Mouse (Mus musculus): Measurements from ENCODE around the gene Zcchc24. TPM values are rescaled to one million over a fixed set of nuclear protein-coding genes. Genes with fewer than 3 reads are reported as not detected.
A peak's percentile ranks its signal among the peaks of the same experiment; 100 is the strongest.

The Zcchc24 gene
- polyA plus RNA-seq, 1 experiment from 2014 or later, result 47.3 TPM

GRCm38 (mm10) chr14:25746371-25746770, 22.5 kb downstream of the Zcchc24 start:
- Histone ChIP-seq H3K27me3 (no peaks in the 10 kb centered on the region), H3K36me3 (peaks cover 43% of the 10 kb centered on the region), H3K27ac (no peak overlapping the region), H3K4me2 (replicated peaks) (no peak overlapping the region), H3K4me1 (peaks cover 46% of the 10 kb centered on the region), H3K9me3 (no peaks in the 10 kb centered on the region), H3K4me3 (no peak overlapping the region), H3K9ac (no peak overlapping the region)
- ATAC-seq (ENCODE audit: insufficient number of reproducible peaks, insufficient read depth, low FRiP score, low TSS enrichment), result no peak
- 89% methylated on average over 6 of the region's 6 CpGs for WGBS

GRCm38 (mm10) chr14:25745365-25746184, 23.3 kb downstream of the Zcchc24 start:
- peaks cover 41% of the 10 kb centered on the region for H3K36me3 ChIP-seq

GRCm38 (mm10) chr14:25742943-25743342, 25.9 kb downstream of the Zcchc24 start:
- 98% methylated on average over 5 of the region's 5 CpGs for WGBS
- Histone ChIP-seq H3K9ac (no peak overlapping the region), H3K4me1 (peaks cover 45% of the 10 kb centered on the region), H3K4me2 (replicated peaks) (no peak overlapping the region), H3K27ac (no peak overlapping the region), H3K9me3 (no peaks in the 10 kb centered on the region), H3K27me3 (no peaks in the 10 kb centered on the region), H3K36me3 (peaks cover 37% of the 10 kb centered on the region), H3K4me3 (no peak overlapping the region)
- no peak for ATAC-seq (ENCODE audit: insufficient number of reproducible peaks, insufficient read depth, low FRiP score, low TSS enrichment)

More at GRCm38 (mm10) chr14:25745365-25746184, 23.3 kb downstream of the Zcchc24 start:
- no peak for ATAC-seq (ENCODE audit: insufficient number of reproducible peaks, insufficient read depth, low FRiP score, low TSS enrichment)
- H3K4me2 ChIP-seq (replicated peaks), result no peak overlapping the region
- no peak overlapping the region for H3K4me3 ChIP-seq
- no peak overlapping the region for H3K27ac ChIP-seq
- 70% methylated on average over 11 of the region's 11 CpGs for WGBS
- H3K27me3 ChIP-seq, result no peaks in the 10 kb centered on the region
- H3K9me3 ChIP-seq, result no peaks in the 10 kb centered on the region
- H3K4me1 ChIP-seq, result peaks cover 43% of the 10 kb centered on the region
- H3K9ac ChIP-seq, result no peak overlapping the region

DNA sequence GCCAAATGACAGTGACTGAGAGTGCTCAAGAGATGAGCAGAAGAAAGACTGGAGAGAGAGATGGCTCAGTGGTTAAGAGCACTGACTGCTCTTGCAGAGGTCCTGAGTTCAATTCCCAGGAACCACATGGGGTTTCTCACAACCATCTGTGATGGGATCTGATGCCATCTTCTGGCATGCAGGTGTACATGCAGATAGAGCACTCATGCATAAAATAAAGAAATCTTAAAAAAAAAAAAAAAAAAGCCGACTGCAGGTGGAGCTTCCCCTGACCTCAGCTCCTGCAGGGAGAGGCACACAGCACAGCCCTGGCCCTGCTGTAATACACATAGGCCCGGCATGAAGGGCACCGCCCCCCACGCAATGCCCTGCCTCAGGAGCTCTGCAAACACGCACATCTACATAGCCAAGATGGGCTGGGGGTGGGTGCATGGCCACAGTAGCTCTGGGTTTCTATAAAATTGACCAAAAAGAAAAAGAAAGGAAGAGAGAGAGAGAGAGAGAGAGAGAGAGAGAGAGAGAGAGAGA, 26.9 kb downstream of the Zcchc24 start:
- H3K9me3 ChIP-seq, result no peaks in the 10 kb centered on the region
- H3K4me2 ChIP-seq (replicated peaks), result no peak overlapping the region
- peaks cover 45% of the 10 kb centered on the region for H3K4me1 ChIP-seq
- H3K36me3 ChIP-seq, result peaks cover 37% of the 10 kb centered on the region
- no peak overlapping the region for H3K27ac ChIP-seq
- no peak overlapping the region for H3K9ac ChIP-seq
- no peak for ATAC-seq (ENCODE audit: insufficient number of reproducible peaks, insufficient read depth, low FRiP score, low TSS enrichment)
- H3K27me3 ChIP-seq, result no peaks in the 10 kb centered on the region
- 63% methylated on average over 5 of the region's 5 CpGs for WGBS
- H3K4me3 ChIP-seq, result no peak overlapping the region

DNA sequence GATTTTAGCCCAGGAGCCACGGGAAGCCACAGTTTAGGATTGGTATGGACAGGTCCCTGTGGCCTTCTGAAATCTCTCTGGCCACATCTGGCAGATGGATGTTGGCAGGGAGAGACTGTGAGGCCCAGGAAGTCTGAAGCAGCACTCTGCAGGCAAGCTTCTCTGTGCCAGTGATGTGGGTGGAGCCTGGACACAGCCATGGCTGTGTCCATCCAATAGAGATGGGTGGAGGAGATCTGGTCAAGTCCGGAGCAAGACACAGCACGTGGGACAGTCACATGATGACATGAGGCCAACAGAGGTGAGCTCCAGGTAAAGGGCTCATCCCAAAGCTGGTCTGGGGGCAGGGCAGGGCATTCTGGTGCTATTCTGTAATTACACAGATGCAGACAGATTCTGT, 27.6 kb downstream of the Zcchc24 start:
- no peak overlapping the region for H3K4me2 ChIP-seq (replicated peaks)
- H3K9me3 ChIP-seq, result no peaks in the 10 kb centered on the region
- H3K27me3 ChIP-seq, result no peaks in the 10 kb centered on the region
- H3K9ac ChIP-seq, result no peak overlapping the region
- peaks cover 47% of the 10 kb centered on the region for H3K4me1 ChIP-seq
- no peak overlapping the region for H3K27ac ChIP-seq
- H3K4me3 ChIP-seq, result no peak overlapping the region
- ATAC-seq (ENCODE audit: insufficient number of reproducible peaks, insufficient read depth, low FRiP score, low TSS enrichment), result no peak
- WGBS, result 68% methylated on average over 3 of the region's 3 CpGs
- H3K36me3 ChIP-seq, result peaks cover 34% of the 10 kb centered on the region

- Histone ChIP-seq H3K4me3 (no peak overlapping the region), H3K4me2 (replicated peaks) (no peak overlapping the region), H3K9ac (no peak overlapping the region), H3K27me3 (no peaks in the 10 kb centered on the region), H3K27ac (no peak overlapping the region), H3K4me1 (peaks cover 58% of the 10 kb centered on the region), H3K9me3 (no peaks in the 10 kb centered on the region), H3K36me3 (peaks cover 37% of the 10 kb centered on the region)
- no peak for ATAC-seq (ENCODE audit: insufficient number of reproducible peaks, insufficient read depth, low FRiP score, low TSS enrichment)
- WGBS, result 64% methylated on average over 4 of the region's 4 CpGs
Measured at GRCm38 (mm10) chr14:25739957-25740565, 28.8 kb downstream of the Zcchc24 start.

GRCm38 (mm10) chr14:25738591-25739001, 30.2 kb downstream of the Zcchc24 start:
- Histone ChIP-seq H3K36me3 (peaks cover 25% of the 10 kb centered on the region), H3K4me3 (no peak overlapping the region), H3K27ac (peak overlapping the region; percentile 81), H3K9ac (no peak overlapping the region), H3K27me3 (no peaks in the 10 kb centered on the region), H3K4me1 (peaks cover 68% of the 10 kb centered on the region), H3K9me3 (no peaks in the 10 kb centered on the region), H3K4me2 (replicated peaks) (0 out of 2 replicates have a peak overlapping the region, but pooled peaks have one; percentile 13)
- peak; percentile 58 for ATAC-seq (ENCODE audit: insufficient number of reproducible peaks, insufficient read depth, low FRiP score, low TSS enrichment)
- 15% methylated on average over 14 of the region's 14 CpGs for WGBS

DNA sequence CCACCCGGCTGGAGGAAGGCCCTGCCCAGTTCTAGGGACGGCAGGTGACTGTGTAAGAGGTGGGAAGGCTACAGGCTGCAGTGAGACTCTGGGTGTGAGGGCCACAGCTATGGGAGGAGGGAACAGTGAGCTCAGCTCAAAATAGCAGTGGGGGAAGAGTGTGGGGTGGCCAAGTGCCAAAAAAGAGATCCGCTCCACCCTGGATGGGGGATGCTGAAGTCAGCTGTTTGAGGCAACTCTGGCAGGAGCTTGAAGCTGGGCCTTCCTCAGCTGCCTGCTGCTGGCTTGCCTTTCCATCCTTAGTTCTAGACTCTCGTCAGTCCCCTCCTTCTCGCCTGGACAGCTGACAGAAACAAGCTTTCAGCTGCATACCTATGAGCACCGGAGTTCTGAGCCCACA, 32.2 kb downstream of the Zcchc24 start:
- H3K9me3 ChIP-seq, result no peaks in the 10 kb centered on the region
- H3K27me3 ChIP-seq, result no peaks in the 10 kb centered on the region
- H3K4me2 ChIP-seq (replicated peaks), result no peak overlapping the region
- H3K4me3 ChIP-seq, result no peak overlapping the region
- WGBS, result 54% methylated on average over 6 of the region's 6 CpGs
- peak overlapping the region; percentile 82 for H3K27ac ChIP-seq
- H3K36me3 ChIP-seq, result peaks cover 18% of the 10 kb centered on the region
- no peak overlapping the region for H3K9ac ChIP-seq
- H3K4me1 ChIP-seq, result peaks cover 68% of the 10 kb centered on the region
- no peak for ATAC-seq (ENCODE audit: insufficient number of reproducible peaks, insufficient read depth, low FRiP score, low TSS enrichment)

- Histone ChIP-seq H3K27ac (peak overlapping the region; percentile 82), H3K4me2 (replicated peaks) (no peak overlapping the region), H3K4me3 (no peak overlapping the region), H3K9ac (no peak overlapping the region), H3K36me3 (peaks cover 17% of the 10 kb centered on the region), H3K9me3 (no peaks in the 10 kb centered on the region), H3K27me3 (no peaks in the 10 kb centered on the region), H3K4me1 (peaks cover 68% of the 10 kb centered on the region)
- no peak for ATAC-seq (ENCODE audit: insufficient number of reproducible peaks, insufficient read depth, low FRiP score, low TSS enrichment)
- 86% methylated on average over 3 of the region's 3 CpGs for WGBS
Measured at GRCm38 (mm10) chr14:25736140-25736539, 32.7 kb downstream of the Zcchc24 start.

DNA sequence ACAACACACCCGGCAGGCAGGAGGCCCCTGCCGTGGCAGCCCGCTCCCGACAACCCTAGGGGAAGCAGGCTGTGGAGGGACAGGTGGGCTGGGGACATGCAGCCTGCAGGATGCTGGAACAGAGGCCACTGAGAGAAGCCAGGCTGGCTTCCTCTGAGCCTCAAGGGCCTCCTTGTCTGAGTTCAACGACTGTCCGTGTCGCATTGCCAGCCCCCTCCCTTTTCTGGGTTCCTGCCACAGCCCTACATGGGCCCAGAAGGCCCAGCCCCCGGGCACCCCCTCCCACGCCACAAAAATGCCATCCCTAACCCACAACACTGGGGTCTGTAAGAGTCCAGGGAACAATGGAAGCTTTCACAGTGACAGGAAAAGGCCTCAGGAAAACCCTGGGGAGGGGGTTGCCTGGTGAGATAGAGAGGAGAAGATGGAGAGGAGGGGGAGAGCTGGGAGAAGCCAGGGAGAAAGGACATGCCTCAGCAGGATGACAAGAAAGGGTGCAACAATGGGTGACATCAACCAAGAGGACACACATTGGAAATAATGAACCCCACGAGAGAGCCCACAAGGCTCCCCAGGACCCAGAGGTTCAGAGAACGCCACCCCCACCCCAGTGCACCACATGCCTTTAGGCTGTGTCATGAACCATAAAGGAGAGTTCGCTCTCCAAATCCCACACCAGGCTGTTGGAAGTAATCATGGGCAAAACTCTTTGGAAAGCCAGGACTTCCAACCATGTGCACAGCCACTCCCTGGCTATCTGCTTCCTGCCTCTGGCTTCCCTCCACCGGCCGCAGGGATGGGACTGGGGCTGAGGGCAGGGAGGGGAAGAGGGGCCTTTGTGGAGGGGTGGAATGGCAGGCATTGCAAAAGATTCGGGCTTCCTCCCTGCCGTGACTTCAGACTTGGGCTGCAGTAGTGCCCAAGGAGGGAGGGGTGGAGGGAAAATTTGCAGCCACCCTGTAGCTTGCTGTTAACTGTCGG, 33.8 kb downstream of the Zcchc24 start:
- Histone ChIP-seq H3K27me3 (no peaks in the 10 kb centered on the region), H3K4me1 (peaks cover 59% of the 10 kb centered on the region), H3K27ac (peak overlapping the region; percentile 82), H3K4me2 (replicated peaks) (no peak overlapping the region), H3K9ac (no peak overlapping the region; the same call in 1 of the 2 replicates), H3K4me3 (no peak overlapping the region), H3K36me3 (peaks cover 12% of the 10 kb centered on the region), H3K9me3 (no peaks in the 10 kb centered on the region)
- 21% methylated on average over 17 of the region's 17 CpGs for WGBS
- no peak for ATAC-seq (ENCODE audit: insufficient number of reproducible peaks, insufficient read depth, low FRiP score, low TSS enrichment)

GRCm38 (mm10) chr14:25727149-25727510, 41.7 kb downstream of the Zcchc24 start:
- Histone ChIP-seq H3K4me2 (replicated peaks) (no peak overlapping the region), H3K9me3 (no peaks in the 10 kb centered on the region), H3K4me3 (no peak overlapping the region), H3K9ac (no peak overlapping the region), H3K27me3 (no peaks in the 10 kb centered on the region), H3K27ac (peak overlapping the region; percentile 73), H3K4me1 (peaks cover 36% of the 10 kb centered on the region), H3K36me3 (no peaks in the 10 kb centered on the region)
- 39% methylated on average over 5 of the region's 5 CpGs for WGBS
- no peak for ATAC-seq (ENCODE audit: insufficient number of reproducible peaks, insufficient read depth, low FRiP score, low TSS enrichment)
